Mouse (Mus musculus) adrenal gland, postnatal 14 days (tissue): ENCODE results near the gene Plxdc2. TPM values are rescaled to one million over a fixed set of nuclear protein-coding genes. Genes with fewer than 3 reads are reported as not detected.

Experiments
- DNase-seq: peaks from one replicate; pipeline ENCODE4 v3.0.0; 2021; ENCODE audit warnings: mixed read lengths
- long read RNA-seq, 2 experiments: library from polyadenylated mRNA; stranded (forward); transcript quantifications; one replicate each; pipeline ENCODE4 v2.0.0; 2021
- total RNA-seq: library from RNA; stranded (reverse); gene quantifications from 2 replicates; pipeline ENCODE4 v1.2.3, GENCODE M21; 2021

Gene Plxdc2
- total RNA-seq: 15.9 and 22.1 TPM in 2 replicates
- long read RNA-seq, experiment 1, full-length matches to known transcripts: 11 of 14 reads
- long read RNA-seq, experiment 1, partial matches to known transcripts: 1 of 14 reads
- long read RNA-seq, experiment 1, other reads (novel, unspliced or antisense): 2 of 14 reads
- long read RNA-seq, experiment 2, full-length matches to known transcripts: 5 of 9 reads
- long read RNA-seq, experiment 2, partial matches to known transcripts: 3 of 9 reads
- long read RNA-seq, experiment 2, other reads (novel, unspliced or antisense): 1 of 9 reads

DNA sequence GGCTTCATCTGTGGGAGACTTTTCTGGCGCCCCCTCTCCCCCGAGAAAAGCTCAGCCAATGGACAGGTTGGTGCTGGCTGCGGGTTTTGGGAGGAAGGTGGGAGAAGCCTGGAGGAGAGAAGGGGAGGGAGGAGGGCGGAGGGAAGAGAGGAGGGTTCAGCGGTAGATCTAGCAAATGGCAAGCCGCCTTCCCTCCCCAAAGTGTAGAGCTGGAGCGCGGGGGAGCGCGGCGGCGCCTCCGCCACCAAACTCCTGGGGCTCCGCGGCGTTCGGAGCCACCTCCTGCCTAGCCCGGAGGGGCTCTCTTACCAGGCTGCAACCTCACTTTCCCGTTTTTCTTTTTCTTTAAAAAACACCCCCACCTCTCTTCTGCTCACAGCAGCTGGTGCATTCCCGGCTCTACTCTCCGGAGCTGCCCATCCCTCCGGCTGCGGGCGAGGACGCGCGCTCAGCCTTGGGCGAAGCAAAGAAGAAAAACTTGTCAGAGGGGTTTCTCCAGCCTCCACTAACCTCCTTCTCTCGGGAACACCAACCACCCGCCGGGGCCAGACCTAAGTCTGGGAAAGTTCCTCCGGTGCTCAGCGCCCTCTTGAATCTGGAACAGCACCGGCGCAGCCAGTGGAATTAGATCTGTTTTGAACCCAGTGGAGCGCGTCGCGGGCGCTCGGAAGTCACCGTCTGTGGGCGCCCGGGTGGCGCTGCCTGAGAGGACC, at the start of gene Plxdc2:
Plxdc2 (plus strand) TSS at position 199 of the 713 bp plus-strand sequence.
- peak; percentile 73 for DNase-seq

DNA sequence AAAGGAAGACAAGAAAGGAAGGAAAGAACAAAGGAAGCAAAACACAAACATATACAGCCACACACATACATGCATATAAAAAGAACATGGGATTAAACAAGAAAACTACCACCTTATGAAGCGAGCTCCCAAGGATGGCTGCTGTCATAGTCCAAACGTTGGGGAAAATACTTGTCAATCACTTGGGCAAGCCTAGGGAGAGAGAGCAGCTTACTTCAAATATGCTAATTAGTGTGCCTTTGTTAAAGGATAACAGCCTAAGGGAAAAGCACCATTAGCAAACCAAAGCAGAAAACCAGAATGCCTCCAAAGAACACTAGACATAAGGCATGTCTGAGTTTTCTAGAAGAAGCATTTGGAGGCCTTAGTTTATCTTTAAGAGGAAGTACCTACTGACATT, 45.7 kb upstream of the Plxdc2 start:
- no peak for DNase-seq

DNA sequence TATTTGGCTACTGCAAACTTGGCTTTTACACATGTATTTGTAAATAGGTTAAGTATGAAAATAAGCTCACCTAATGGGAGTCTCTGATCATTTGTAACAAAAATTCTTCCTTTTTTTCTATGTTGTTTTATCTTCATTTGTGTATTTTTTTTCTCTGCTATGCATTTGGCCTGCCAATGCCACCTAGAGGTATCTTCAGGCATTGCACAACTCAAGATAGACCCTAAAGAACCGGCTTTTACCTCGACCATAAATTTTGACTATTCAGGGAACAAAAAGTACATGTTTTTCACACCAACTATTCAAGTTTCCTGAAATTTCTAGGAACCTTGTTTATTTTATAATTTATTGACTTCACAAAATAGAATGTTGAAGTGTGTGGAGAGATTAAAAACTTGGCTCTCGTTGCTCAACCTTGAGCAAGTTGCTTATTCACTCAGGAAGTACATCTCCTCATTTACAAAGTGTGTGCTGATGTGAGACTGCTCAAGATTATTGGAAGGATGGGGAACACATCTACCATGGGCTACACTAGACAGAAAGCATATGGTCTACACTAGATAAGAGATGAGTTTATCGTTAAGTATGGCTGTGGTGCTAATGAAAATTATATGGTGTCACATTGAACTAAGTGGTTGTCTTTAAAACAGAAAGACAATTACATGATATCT, 43.6 kb upstream of the Plxdc2 start:
- DNase-seq: peak; percentile 9

DNA sequence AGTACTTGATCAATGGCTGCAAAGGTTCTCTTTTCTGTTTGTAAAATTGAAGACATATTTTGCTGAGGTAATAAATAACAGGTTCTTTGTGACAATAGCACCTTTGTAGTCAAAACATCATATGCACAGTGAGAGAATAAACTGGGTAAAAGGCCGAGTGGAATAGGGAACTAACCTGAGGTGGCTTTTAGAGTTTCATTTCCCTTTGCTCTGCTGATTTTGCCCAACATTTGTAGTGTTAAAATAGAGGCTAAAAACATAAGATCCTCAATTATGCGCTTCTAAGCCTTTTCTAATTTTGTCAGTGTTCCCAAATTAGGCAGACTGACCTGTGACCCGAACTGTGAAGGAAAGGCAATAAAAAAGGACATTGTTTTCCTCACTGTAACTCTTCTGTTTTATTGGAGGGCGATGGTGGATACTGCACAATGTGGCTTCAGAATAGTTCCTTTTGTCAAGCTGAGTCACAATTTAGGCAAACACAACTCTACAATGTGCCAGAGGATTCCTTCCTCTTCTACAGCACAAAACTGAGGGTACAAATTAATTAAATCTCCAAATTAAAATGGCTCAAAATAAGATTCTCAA, 20.8 kb upstream of the Plxdc2 start:
- DNase-seq: no peak

DNA sequence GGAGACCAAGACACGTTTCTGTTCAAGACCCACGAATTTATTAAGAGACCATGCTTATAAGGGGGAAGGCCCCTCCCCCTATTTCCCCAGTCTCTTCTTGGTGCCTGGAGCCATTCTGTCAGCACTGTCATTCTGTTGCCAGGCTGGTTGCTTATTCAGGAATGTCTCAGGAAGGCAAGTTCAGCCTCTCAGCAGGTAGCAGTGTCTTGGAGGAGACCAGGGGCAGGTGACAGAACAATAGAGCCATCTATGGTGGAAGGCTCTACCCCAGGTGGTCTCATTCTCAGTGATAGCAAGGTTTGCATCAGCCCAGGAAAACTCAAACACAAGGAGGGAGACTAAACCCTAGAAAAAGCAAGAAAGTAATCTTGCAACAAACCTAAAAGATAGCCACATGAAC, 11.5 kb upstream of the Plxdc2 start:
- DNase-seq: no peak

DNA sequence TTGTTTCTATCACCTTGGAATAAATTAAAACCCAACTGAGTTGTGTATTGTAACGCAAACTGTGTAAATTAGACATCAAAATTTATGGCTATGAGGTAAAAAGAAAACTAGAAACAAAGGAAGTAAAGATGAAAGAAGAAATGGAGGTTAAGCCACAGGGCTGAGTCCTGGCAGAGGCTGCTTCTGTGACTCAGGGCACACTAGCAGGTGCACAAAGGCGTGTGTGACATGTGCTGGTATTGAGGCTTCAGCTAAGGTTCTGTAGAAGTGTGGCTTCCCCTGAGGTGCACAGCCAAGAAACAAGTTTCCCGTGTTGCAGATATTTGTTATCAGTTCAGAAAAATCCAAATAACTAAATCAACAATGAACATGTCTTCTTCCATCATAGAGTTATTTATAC, 5.0 kb upstream of the Plxdc2 start:
- no peak for DNase-seq

DNA sequence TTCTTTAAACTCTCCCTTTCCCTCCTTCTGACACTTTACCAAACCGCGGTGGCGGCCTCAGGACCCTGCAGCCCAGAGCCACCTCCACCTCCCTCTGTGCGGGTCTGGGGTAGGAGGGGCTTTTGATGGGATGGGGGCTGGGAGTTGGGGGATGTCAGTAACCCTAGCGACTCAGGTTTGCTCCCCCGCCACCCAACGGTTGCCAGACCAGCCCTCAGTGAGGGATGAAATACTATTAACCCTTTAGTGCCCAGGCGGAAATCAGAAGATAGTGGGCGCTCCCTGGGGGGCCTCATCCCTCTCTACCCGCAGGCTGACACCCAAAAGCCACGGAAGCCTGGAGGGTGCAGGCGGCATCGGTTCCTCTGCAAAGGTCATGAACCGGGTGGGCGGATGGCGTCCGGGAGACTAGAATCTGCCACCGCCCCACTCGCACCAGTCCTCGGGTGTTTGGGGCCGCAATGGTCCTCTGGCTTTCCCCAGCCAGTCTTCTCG, 446 bp upstream of the Plxdc2 start:
- peak; percentile 15 for DNase-seq

DNA sequence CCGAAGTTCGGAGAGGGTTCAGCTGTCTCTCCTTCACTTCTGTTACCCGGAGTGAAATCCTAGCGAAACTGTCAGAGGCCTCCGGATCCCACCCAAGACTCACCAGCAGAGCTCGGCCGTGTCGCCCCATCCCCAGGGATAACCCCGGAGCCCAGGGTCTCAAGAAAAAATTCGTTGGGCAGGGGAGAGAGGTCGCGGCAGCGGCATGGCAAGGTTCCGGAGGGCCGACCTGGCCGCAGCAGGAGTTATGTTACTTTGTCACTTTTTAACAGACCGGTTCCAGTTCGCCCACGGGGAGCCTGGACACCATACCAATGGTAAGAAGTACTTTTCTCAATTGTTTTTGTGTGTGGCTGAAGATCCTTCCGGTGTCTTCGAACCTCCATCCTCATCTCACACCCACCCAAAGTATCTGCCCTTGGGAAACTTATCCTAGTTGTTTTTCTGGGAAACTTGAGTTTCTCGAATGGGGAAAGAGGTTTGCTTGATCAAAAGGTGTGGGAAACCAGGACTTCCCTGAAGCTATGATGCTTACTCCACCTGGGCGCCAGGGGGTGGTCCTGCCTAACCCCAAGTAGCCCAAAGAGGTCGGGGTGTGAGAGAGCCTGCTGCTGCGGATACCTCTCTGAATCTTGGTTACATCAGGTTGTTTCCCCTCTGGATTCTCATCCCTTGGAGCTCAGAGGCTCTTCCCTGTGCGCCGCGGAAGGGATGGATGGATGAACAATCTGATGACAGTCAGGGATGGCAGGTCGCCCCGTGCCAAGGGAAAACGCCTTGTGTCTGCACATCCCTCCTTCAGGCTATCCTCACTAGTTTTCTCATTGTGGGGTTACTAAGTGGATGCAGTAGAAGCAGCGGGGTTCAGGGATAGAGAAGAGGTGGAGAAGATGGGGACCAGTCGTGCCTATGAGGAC, 1.1 kb downstream of the Plxdc2 start:
- peak; percentile 20 for DNase-seq

DNA sequence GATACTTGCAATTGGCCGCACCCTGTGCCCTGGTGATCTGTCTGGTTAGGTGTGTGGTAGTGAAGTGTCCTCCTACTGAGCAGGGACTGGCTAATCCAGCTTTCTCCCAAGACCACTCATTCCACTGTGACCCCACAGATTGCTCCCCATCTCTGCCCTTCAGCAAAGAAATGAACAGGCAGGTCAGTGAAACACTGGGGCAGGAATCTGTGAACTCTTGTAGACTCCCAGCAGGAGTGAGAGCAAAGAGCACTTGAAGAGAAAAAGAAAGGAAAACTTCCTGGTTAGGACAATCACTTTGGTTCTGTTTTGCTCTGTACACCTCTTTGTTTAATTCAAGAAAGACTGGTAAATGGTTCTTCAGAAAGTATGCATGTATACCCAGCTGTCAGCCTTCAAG, 1.8 kb downstream of the Plxdc2 start:
- no peak for DNase-seq

DNA sequence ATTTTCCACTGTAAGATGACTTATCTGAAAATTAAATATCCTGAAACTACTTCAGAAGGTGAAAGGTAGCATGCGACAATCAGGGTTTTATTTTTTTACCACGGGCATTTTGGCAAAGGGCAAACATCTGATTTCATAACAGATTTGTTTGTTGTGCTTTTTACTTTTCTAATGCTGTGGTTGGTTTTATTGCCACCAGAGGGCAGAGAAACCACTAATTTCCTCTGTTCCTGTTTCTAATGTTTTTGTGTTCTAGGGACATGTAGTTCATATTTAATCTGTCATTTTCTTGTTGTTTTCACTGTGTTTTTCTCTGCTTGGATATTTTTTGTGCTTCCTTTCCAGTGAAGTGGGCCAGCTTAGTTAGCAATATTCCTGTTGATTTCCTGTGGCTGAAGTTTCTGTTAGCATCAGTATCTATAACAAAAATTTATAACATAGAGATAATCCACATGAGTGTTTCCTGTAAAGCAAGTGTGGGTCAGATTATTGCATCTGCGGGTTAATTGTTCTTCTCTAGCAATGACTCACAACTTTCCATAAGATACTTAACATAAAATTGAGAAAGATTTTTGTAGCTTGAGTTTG, 3.3 kb downstream of the Plxdc2 start:
- peak; percentile 40 for DNase-seq

DNA sequence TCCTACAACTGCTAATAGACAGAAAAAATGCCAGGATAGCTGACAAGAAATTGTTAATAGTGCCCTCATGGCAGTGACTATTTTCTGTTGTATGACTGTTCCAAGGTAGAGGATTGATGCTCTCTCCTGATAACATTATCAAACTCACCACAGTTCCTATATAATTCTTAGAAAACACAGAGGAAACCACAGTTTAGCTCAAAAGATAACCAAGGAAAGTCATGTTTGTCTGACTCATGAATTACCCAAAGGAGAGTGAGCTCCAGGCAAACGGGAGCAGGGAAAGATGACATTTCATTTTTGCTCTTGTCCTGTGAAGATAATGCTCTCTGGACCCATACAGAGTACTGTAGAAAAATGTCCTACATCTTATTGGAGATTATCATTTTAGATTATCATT, 8.6 kb downstream of the Plxdc2 start:
- DNase-seq: no peak

DNA sequence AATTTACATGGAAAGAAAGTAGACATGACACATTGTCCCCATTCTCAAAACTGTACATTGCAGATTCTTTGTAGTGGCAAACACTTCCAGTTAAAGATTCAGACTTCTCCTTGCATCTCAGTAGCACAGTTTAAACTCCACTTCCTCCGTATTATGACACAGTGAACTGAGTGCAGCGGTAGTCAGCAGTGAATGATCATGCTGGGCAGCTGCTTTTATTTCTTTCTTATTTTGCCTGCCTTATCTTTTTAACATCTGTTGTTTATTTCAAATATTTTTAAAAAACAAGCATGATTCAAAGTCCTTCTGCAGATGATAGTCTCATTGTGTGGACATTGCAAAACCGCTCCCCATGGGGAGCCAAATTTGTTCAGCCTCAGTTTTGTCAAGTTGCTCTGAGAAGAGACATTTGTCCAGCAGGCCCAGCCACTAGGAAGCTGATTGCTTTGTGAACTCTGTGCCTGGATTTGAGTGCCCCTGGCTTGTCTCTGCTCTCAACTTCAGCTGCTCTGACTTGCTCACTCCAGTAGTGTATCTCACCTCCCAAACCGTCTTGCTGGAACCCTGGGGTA, 9.8 kb downstream of the Plxdc2 start:
- DNase-seq: no peak

DNA sequence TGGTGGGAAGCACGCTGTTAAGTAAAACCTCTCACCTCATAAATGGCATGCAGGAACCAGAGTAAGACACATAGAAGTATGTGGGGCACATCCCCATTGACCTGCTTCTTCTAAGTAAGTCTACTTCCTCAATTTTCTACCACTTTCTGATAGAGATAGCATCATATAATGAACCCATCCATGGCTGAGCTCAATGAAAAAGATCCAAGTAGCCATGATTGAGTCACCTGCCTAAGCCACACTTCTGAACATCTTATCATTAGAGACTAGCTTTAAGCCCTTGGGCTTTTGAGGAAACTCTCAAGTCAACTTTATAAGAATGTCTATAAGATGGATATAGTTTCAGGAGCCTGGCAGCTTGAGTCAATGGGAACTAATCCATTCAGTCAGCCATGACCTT, 14.3 kb downstream of the Plxdc2 start:
- no peak for DNase-seq

DNA sequence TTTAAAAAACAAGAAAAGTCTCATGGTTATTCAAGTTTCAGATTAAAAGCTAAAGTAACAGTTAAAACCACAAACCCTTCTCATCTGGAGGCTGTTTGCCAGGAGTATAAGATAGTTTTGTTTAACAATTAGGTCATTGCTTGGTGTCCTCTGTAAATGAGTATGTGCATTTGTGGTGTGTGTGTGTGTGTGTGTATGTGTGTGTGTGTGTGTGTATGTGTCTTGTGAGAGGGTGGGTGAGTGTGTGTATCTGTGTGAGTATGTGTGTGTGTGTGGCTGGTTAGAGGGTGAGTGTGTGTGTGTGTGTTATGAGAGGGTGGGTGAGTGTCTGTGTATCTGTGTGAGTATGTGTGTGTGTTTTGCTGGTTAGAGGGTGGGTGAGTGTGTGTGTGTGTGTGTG, 18.2 kb downstream of the Plxdc2 start:
- no peak for DNase-seq

DNA sequence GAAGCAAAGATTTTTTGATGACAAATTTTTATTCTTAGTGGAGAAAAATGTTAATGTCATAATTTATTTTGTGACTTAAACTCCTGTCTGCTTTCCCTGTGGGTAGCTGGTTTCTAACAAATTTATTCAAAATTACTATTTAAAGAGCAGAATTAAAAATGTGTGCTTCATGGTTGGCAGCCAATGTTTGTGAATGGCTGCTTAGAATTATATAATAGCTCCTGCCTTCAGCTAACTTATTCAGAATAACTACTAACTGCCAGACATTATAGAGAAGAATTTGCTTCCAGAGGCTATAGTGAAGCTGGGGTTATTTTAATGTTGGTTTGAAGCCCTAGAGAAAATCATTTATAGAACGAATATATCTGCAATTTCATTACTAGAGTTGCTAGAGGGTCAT, 30.1 kb downstream of the Plxdc2 start:
- DNase-seq: no peak

DNA sequence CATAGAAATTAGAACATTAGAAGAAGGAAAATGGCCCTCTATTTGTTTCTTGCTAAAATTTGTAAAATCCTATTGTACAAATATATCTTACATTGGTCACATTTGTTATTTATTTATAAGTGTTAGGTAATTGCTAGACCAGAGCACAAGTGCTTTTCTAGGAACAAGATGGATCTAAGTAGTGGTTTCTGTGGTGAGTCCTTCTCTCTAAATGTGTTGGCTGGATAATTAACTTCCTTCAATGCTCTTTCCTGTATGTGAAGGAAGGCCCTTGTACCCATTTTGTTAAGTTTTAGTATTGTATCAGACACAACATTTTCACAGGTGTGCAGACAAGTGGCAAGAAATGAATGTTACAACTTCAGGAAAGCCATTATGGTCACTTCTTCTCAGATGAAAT, 30.6 kb downstream of the Plxdc2 start:
- no peak for DNase-seq

DNA sequence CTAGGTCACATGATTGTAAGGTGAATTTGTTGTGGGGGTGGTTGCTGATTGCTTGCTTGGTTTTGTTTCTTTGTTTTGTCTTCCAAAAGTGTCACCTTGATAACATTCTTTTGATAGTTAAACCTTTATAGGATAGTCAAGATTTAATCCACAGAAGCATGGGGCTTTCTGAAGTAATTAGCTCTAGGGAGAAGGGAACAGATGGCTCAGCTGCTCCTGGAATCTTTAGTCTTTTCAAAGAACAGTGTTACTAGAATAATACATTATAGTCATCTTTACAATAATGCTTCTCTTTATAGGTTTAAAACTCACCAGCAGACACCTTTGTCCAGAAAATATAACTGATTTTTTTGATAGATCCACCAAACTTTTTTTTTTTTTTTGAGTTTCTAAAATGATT, 31.7 kb downstream of the Plxdc2 start:
- DNase-seq: no peak

DNA sequence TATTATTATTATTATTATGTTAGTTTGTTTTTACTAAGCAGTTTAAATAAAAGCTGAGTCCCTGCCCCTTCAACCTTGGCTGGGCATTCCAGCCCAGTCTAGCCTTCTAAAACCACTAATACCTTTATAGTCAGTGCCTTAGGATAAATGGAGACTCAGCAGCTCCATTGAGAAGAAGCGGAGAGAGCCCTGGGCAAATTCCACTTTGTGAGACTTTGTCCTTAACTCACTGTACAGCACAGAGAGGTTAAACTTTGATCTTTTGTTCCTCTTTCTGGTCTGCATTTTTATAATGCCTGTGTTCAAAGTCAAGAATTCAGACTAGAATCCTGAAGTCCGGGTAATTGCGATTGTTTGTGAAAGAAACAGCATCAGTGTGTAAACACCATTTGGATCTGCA, 41.4 kb downstream of the Plxdc2 start:
- DNase-seq: no peak

DNA sequence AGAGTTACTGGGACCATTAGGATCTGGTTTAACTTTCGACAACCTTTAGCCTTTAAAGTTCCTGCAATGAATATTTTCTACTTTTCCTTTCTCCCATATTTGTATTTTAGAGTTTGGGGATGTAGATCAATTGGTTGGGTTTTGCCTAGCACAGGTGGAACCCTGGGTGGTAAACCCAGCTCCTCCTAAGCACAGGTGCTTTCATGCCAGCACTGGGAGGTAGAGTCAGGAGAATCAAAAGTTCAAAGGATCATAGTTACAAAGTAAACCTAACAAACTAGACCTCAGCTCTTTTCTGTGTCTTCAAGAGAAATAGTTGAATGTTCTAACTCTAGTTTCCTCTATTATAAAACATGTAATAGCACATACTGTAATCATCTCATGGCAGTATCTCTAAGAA, 41.9 kb downstream of the Plxdc2 start:
- no peak for DNase-seq

DNA sequence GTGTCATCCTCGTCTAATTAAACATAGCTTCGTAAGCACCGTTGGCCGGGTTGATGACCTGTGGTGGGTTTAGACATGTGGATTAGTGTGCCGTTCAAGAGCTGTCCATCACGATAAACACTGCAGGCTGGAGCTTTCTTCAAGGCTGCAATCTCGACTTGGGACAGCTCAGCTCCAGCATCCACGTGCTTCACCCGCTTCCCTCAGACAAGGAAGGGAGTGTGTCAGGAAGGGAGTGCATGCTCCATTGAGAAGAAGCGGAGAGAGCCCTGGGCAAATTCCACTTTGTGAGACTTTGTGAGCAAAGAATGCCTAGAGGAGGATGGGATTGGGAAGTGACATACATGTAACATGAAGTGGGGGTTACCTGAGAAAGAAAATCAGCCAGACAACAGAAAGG, 42.8 kb downstream of the Plxdc2 start:
- no peak for DNase-seq

DNA sequence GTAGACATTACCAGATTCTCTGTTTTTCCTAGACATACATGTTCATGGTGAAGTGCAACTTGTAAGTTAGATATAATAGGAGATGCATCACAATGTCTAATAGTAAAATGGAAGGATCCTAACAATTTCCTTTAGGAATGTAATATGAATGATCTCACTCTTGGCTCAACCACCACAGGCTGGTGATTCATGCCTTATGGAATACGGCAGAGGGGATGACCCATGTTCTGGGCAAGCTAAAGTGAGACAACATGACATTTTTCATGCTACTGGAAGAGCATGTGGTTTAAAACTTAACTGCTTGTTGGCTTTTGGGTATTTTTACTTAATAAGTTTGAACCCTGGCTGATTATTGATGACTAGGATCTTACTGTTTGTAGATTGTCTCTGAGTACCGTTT, 50.4 kb downstream of the Plxdc2 start:
- DNase-seq: peak; percentile 34
